Mouse (Mus musculus): ENCODE data around the gene Itpr1. TPM values are rescaled to one million over a fixed set of nuclear protein-coding genes. Genes with fewer than 3 reads are reported as not detected.

The Itpr1 gene
- polyA plus RNA-seq (2017; shearing (Covaris generic)): 20.9 TPM

GRCm38 (mm10) chr6:108212881-108213295 is at the start of gene Itpr1:
Gene Itpr1, plus strand, starts transcription at chr6:108213096.

DNA sequence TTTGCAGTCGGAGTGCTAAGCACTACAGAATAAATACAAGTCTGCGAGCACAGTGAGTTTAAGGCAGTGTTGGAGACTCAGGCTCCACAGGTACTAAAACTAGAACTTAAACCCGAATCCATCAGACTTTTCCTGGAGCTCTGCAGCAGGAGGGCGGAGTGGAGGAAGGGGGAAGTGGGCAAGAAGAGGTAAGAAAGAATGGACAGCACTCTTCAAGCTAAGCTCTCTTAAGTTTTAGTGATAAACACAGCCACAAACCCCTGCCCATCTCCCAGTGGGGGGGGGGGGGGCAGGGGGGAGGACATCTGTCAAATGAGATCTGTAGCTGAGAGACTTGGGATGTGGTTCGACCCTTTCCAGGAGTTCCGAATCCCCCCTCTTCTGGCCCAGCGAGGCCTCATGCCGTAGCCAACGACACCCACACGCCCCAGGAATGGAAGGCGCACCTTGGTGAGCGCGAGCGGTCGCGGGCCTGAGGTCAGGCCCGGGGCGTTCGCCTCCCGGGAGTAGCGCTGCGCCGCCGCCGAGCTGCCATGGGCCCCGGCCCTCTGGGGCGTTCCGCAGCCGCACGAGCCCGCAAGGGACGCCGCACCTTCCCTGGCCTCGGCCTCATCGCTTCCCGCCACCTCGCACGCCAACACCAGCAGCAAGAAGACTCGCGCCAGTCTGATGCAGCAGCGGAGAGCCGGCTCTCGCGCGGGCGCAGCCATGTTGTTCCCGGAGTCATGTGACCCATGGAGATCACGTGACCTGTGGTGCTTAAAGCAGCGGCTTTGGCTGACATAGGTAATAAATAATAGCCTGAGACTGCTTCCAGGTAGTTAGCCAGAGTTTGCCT is 27.8 kb upstream of the Itpr1 start, which contains the start of gene Sumf1:
Sumf1 (minus strand) TSS at position 736 of the 838 bp plus-strand sequence.

Other genes with a start within 250 kb of the Itpr1 start
- 4.0 TPM for gene Setmar, start 148.1 kb upstream of the Itpr1 start, polyA plus RNA-seq (2017; shearing (Covaris generic))
- gene Sumf1, start 27.5 kb upstream of the Itpr1 start, polyA plus RNA-seq (2017; shearing (Covaris generic)): 8.4 TPM